Mouse (Mus musculus) fibroblast of lung, adult 2 months (primary cell): ENCODE results near the gene Pik3r2.
A peak's percentile ranks its signal among the peaks of the same experiment; 100 is the strongest.

ENCODE experiments used
- DNase-seq: peaks from one replicate; pipeline ENCODE4 v3.0.0-alpha.2; 2011; ENCODE audit warnings: low read depth

Pik3r2 gene

DNA sequence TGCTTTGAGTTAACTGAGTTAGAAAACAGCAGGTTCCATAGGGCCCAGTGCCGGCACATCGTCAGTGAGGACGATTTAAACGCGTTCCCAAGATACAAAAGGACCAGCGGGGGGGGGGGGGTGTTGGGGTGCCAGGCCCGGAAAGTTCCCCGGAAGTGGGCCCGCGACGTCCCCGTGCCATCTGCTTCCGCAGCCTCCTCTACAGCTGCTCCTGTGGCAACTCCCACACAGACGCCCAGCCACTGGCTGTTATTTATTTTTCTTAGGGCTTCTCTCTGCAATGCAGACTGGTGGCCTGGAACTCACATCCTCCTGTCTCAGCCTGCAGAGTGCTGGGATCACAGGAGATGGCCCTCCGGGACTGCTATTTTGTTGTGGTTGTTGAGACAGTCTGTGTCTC lies 24.6 kb upstream of the Pik3r2 start:
- DNase-seq, result no peak

DNA sequence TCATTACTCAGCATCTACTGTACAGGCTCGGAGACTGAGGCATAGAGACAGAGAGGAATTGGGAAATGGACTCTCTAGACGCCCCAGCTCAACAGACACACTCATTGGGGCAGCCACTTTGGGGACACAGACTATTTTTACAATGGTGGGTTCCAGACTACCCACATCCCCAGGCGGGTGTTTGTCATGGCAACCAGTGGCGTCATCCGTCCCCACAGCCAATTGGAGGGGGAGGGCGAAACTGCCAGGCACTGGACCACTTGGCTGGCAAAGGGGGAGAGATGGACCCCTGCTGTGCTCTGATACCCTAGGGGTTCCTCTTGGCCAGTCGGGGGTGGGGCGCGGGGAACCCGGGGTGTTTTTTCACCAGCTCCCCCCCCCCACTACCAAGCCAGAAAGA lies 24.1 kb upstream of the Pik3r2 start:
- no peak for DNase-seq

DNA sequence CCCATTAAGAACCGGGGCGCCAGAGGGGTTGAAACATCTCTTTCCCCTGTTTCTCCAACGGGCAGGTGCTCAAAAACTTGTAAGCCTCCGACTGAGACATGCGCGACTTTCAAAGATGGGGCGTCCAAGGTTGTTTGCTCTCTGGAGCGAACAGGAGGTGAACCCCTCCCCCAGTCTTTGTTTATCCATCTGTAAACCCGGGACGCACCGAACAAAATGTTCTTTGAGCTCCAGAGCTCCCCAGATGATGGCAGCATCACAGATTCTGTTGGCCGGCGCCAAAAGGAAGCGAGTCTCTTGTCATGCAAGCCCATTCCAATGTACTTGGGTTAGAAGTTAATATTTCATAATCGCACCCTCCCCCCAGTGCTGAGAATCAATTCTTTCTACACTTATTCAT lies 21.8 kb upstream of the Pik3r2 start:
- no peak for DNase-seq

GRCm38 (mm10) chr8:70797081-70798070 lies 20.9 kb upstream of the Pik3r2 start:
- DNase-seq, result peak; percentile 67

- no peak for DNase-seq
These were observed 20.0 kb upstream of the Pik3r2 start for GRCm38 (mm10) chr8:70796403-70797080.

- DNase-seq, result no peak
These were observed 18.9 kb upstream of the Pik3r2 start for GRCm38 (mm10) chr8:70795370-70795769.

DNA sequence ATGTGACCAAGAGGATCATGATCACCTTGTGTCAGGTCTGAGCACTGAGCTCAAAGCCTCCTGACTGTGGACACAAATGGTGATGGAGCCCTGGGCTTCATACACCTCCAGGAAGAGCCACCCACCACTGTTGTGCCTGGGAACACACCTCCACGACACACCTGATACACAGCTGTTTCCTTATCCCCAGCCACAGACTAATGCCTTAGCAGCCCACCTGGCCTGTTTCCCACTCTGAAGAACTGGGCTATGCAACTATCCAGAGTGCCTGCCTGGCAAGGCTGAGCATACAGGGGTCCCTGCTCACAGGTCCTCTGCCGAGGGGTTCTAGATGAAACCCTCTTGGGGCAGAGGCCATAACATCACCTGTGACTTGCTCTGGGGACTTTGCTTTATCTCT lies 17.7 kb upstream of the Pik3r2 start:
- no peak for DNase-seq

DNA sequence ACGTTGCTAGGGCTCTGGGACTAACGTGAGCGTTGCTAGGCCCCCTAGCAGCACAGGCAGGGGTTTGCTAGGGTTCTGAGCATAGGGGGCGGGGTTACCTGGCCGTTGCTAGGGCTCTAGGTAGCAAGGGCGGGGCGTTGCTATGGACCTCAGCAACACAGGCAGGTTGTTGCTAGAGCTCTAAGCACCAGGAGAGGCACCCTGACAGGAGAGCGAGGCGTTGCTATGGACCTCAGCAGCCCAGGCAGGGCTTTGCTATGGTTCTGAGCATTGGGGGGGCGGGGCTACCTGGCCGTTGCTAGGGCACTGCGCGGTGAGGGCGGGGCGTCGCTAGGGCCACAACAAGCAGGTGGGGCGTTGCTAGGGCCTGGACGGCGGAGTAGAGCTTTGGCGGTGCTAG lies 16.2 kb upstream of the Pik3r2 start:
- no peak for DNase-seq

DNA sequence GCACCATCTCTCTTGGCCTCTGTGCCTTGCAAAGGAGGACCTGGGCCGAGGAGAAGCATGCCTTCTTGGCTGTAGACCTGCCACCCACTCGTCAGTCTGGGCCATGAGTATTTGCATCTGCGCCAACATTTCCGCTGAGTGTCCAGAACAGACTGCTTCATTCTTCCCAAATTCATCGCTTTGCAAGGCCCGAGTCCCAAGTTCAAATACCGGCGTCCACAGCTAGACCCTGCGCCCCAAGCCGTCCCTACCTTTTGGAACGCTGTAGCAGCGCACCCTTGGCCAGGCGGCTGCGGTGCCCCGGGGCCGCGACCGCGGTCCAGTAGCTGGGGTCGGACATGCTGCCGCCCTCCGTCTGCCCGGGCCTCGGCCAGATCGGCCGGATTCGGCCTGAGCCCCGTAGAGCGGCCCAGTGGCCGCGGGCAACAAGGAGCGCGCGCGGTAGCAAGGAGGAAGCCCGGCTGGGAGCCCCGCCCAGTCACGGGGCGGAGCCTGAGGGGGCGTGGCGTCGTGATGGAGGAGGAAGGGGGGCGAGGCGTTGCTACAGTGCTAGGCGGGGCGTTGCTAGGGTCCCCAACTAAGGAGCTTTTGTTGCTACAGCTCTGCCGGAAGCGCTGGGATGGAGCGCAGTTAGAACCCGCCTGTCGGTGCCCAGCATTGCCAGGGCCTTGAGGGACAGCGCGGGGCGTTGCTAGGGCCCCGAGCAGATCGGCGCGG lies 15.6 kb upstream of the Pik3r2 start:
- DNase-seq, result peak; percentile 82

- no peak for DNase-seq
These were observed 14.8 kb upstream of the Pik3r2 start for GRCm38 (mm10) chr8:70791294-70791701.

- DNase-seq, result no peak
These were observed 14.3 kb upstream of the Pik3r2 start for GRCm38 (mm10) chr8:70790846-70791245.

- no peak for DNase-seq
These were observed 12.5 kb upstream of the Pik3r2 start for GRCm38 (mm10) chr8:70789046-70789445.

- no peak for DNase-seq
These were observed 11.6 kb upstream of the Pik3r2 start for GRCm38 (mm10) chr8:70787941-70788667.

GRCm38 (mm10) chr8:70787051-70787445 lies 10.5 kb upstream of the Pik3r2 start:
- DNase-seq, result no peak

GRCm38 (mm10) chr8:70786291-70787050 lies 10.0 kb upstream of the Pik3r2 start:
- no peak for DNase-seq

- no peak for DNase-seq
These were observed 3.6 kb upstream of the Pik3r2 start for GRCm38 (mm10) chr8:70780093-70780492.

DNA sequence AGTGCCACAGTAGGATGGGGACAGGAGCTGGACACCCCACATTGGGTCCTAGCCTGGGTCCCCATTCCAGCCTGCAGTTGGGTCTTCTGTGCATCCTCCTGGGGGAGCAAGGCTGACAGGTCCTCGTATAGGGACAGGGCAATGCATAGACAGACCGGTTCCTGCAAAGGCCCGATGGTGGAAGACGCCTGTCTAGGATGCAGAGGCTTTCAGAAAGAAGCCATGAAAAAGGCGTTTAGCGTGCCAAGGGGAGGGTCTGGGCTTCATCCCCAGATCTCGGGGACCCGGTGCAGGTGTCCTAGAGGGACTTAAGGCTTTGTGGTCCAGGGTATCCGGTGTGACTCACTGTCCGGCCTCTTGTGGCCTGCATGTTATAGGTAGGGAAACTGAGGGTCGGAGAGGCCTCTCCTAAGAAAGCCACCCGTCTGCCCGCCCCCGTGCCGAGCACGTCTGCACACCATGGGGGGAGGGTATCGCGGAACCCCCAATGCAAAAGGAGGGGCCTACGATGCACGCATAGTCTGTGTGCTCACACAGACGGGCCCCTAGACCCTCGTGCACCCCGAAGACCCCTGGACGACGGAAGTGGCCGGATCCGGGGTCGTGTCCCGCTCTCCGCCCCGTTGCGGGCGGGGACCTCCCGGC lies 540 bp downstream of the Pik3r2 start:
- no peak for DNase-seq

DNA sequence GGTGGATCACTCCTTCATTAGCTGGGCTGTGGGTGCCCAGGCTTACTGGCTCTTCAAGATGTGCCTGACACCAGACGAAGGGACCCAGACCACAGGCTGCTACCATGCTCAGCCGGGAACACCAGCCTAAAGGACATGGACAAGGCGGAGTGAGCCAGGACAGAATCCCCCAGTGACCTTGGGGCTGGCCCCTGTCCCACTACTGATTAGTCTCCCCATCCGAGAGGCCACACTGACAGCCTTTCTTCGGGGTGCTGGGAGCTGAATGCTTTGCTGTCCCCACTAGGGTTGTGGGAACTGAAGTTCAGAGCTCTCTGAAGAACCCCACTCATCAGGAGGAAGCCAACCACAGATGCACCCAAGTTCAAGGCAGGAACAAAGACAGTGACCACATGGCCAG lies 1.3 kb downstream of the Pik3r2 start:
- DNase-seq, result no peak

DNA sequence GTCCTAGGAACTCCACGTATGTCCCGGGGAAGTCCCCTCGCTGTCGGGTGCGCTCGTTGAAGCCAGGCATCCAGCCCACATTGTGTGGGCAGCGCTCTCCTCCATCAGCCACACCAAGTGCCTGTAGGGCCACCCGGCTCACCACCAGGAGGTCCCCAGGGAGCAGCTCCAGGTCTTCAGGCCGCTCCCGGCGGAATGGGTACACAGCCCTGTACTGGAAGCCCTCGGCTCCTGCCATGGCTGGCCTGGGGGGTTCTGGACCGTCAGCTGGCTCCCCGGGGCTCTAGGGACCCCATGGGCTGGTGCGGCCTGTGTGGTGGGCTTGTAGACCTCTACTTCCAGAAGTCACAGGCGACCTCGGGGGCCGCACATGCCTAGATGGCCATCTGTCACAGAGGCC lies 1.8 kb downstream of the Pik3r2 start:
- no peak for DNase-seq

DNA sequence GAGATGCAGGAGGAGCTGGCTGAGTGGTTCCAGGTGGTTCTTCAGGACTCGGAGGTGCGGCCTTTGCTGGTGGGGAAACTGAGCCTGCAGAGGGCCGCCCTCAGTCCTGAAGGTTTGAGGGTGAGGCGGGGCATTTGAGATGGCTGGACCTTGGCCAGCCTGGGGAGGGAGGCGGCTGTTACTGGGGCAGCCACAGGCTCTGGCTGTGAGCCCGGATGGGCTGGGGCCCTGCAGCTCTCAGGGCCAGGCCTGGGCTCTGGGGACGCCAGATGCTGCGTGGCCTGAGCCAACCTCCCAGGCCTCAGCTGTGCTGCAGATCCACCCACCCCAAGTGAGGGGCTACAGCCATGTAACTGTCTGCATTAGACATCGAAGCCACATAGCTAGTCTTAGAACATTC lies 2.7 kb downstream of the Pik3r2 start:
- peak; percentile 76 for DNase-seq

- DNase-seq, result no peak
These were observed 3.1 kb downstream of the Pik3r2 start for GRCm38 (mm10) chr8:70773410-70773809.
